Mouse (Mus musculus) lung, adult 2 months (tissue): Measurements from ENCODE around the gene Gpatch4. TPM values are rescaled to one million over a fixed set of nuclear protein-coding genes. Genes with fewer than 3 reads are reported as not detected.
A peak's percentile ranks its signal among the peaks of the same experiment; 100 is the strongest.

Experiments used
- DNase-seq: peaks from one replicate; pipeline ENCODE4 v3.0.0; 2022
- H3K4me1 ChIP-seq: fragments of 200-500 bp; 2 replicates; pipeline ENCODE4 v1.6.1; 2011; ENCODE audit warnings: low read length; ENCODE audit not compliant: control insufficient read depth, insufficient read depth
- H3K4me3 ChIP-seq: fragments of 200-500 bp; replicated peaks from 2 replicates; pipeline ENCODE3; 2011; ENCODE audit warnings: low read depth, mild to moderate bottlenecking, control low read depth, low read length; ENCODE audit errors: extremely low read depth
- CTCF ChIP-seq: fragments of 200-500 bp; IDR thresholded peaks from 2 replicates; pipeline ENCODE4 v1.5.1; 2011; ENCODE audit warnings: mild to moderate bottlenecking, low read length, control low read depth; ENCODE audit not compliant: insufficient read depth
- POLR2A ChIP-seq: fragments of 200-500 bp; IDR thresholded peaks from 2 replicates; pipeline ENCODE4 v1.6.1; 2011; ENCODE audit warnings: low read depth, mild to moderate bottlenecking, control low read depth, low read length, borderline replicate concordance; ENCODE audit errors: extremely low read depth
- WGBS: fragments of 180-500 bp; shearing (Covaris S2); methylation state at CpG from one replicate; pipeline ENCODE4 v1.1.7; 2018; 5-methylcytosine and 5-hydroxymethylcytosine counted together
- polyA plus RNA-seq: library from polyadenylated mRNA; depleted of rRNA; stranded (reverse); fragments of >200 nt; gene quantifications from 2 replicates; pipeline ENCODE4 v1.2.3, GENCODE M21; 2012

Gpatch4 gene
- polyA plus RNA-seq, 1 experiment = 7.2 TPM

DNA sequence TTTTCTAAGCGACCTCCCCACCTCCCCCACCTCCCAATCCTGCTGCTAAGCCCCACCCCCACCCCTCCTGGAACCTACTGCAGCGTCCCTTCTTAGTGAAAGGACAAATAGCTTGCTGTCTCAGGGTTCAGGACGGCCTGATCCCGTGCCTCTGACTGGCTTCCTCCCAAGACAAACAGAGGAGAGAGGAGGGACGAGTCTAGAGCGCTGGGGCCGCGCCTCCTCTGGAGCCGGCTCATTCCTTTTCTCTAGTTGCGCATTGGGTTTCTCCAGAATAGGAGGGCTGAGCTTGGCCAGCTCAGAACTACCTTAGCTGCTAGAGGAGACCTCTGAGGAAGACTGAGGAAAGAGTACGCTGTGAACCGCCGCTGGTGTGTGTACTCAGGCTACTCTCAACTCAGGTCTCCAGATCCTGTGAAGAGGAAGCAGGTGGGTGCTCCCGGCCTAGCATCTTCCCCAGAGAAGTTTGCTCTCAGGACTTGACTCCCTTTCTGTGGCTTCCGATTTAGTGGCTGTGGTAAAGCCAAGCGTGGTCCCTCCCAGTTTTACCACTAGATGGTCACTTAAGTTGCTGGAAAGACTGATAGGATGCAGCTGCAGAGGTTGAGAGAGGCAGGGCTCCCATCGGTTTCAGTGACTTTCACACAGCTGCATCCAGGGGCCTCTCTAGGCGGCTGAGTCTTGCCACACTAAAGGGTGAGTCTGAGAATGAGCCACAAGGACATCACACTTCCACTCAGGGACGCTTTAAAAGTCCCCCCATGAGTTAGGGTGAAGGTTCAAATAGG is 12.1 kb upstream of the Gpatch4 start:
- H3K4me3 ChIP-seq = peak overlapping the region; percentile 52
- WGBS = 13% methylated on average over 19 of the region's 19 CpGs
- no peaks in the 10 kb centered on the region; the same call in 1 of the 2 replicates for H3K4me1 ChIP-seq
- peak; percentile 66 for DNase-seq
- TF ChIP-seq POLR2A = peak; percentile 54; the same call in 1 of the 2 replicates
- TF ChIP-seq CTCF = no peak

DNA sequence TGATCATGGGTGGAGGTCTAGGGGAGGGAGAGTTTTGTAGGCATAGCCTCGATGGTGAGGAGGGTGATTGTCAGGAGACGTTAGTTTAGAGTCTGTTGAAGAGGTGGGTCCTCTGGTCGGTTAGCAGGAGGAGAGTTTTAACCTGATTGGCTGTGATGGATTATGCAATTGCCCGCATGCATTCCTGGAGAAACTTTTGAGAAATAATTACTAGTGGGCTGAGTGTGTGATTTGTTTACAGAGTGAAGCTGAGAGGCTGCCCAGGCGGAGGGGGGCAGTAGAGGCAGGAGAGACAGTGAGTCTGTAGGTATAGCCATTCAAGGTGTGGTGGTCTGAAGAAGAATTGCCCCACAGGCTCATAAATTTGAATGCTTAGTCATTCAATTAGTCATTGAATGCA is 9.4 kb upstream of the Gpatch4 start:
- H3K4me3 ChIP-seq = no peak overlapping the region
- WGBS = 45% methylated on average over 5 of the region's 5 CpGs
- TF ChIP-seq POLR2A (no peak), CTCF (no peak)
- H3K4me1 ChIP-seq = no peaks in the 10 kb centered on the region; the same call in 1 of the 2 replicates
- DNase-seq = peak; percentile 29

DNA sequence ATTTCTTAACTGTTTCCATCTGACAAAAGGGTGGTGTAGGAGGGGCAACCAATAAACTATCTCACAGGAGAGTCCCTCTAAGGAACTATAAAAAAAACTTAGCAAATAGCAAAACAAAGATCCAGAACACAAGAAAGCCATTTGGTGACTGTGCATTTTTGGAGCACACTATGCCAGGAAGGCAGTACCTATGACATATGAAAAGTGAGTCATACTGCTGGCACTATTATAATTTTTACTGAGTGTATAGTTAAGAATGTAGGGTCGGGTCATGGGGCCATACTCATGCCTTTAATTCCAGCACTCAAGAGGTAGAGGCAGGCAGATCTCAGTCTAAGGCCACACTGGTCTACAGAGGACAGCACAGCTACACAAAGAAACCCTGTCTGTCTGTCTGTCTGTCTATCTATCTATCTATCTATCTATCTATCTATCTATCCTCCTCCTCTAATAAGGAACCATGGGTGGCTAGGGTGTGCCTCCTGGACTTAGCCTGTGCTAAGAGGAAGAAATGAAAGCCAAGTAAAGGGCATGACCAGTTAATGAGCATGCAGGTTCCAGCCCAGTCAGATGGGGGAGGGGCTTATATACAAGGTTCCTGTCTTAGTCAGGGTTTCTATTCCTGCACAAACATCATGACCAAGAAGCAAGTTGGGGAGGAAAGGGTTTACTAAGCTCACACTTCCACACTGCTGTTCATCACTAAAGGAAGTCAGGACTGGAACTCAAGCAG is 7.2 kb upstream of the Gpatch4 start:
- TF ChIP-seq POLR2A (no peak), CTCF (no peak)
- no peaks in the 10 kb centered on the region; the same call in 1 of the 2 replicates for H3K4me1 ChIP-seq
- no peak for DNase-seq
- no peak overlapping the region for H3K4me3 ChIP-seq
- WGBS = 55% methylated on average over 1 of the region's 1 CpGs

DNA sequence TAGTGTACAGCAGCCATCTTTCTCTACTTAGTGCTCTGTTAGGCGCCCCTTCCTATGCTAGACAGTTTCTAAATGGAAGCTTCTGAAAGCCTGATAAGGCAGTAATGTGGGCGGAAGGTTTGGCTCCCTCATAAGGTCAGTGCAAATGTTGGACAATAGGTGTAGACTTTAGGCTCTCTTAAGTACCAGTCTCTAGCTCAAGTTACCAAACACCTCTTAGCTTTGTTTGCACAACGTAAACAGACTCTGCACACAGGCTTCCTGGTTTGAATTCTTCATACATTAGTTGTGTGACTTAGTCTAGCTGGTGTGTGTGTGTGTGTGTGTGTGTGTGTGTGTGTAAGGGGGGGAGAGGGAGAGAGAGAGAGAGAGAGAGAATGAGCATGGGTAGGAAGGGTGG is 6.6 kb downstream of the Gpatch4 start:
- WGBS = 34% methylated on average over 3 of the region's 3 CpGs
- no peak for TF ChIP-seq POLR2A
- TF ChIP-seq CTCF = no peak
- no peak overlapping the region for H3K4me3 ChIP-seq

DNA sequence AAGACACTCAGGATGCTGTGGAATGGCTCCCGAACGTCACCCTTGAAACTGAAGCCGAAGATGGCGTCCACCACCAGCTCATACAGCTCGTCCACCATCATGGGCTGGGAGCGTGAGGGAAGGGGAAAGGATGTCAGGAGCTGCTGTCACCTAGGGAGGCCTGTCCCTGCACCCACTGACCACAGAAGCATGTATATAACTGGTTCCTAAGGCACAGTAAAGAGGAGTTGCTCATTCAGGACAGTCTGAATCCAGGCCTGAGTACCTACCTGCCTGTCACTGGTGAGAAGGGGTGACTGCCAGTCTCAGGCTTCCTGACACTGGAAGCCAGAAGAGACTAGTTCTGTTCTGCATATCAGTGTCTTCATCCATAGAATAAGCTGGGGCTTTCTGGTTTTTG is 14.1 kb downstream of the Gpatch4 start:
- no peak for TF ChIP-seq POLR2A
- TF ChIP-seq CTCF = no peak
- peaks cover 8% of the 10 kb centered on the region for H3K4me1 ChIP-seq
- 85% methylated on average over 6 of the region's 6 CpGs for WGBS
- no peak for DNase-seq
- H3K4me3 ChIP-seq = no peak overlapping the region

More for the DNA sequence above, 6.6 kb downstream of the Gpatch4 start:
- peaks cover 3% of the 10 kb centered on the region for H3K4me1 ChIP-seq
- DNase-seq = no peak

DNA sequence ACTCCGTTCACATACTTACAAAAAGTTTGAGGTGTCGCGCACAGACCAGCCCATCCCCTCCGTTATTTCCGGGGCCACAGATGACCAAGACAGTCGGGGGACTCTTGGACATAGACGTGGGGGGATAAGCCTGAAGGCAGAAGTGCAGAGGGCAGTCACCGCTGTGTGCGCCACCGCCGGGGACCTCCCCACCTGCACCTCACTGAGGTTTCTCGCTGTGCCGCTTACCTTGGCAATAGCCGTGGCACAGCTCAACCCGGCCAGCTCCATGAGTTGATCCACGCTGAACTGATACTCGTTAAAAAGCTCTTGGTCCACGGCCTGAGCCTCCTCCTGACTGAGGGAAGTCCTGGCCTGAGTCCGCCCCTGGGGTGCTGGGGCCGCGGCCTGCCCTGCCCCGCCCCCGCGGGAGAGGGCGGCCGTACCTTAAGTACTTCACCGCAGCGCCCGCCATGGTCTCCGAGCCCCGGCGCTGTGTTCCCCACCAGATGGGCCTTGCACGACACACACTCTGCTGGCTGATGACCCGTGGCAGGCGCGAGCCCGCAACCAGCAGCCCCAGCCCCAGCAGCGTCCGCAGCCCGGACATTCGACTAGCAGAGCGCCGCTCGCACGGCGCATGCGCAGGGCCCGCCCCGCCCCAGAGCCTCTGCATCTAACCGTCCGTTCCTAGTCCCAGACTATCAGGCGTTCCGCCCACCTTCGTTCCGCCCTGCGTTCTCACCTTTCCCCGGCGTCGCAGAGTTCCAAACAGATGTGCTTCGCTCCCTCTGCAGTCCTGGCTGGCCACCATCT is 15.2 kb downstream of the Gpatch4 start, which contains the start of gene Naxe:
Gene Naxe (minus strand): TSS at position 594 of the 795 bp plus-strand sequence.
- peak; percentile 89 for TF ChIP-seq POLR2A
- TF ChIP-seq CTCF = no peak
- WGBS = under 1% methylated on average over 60 of the region's 60 CpGs
- DNase-seq = peak; percentile 85
- peak within 1 kb of the TSS; percentile 90 for H3K4me3 ChIP-seq
- H3K4me1 ChIP-seq = peaks cover 8% of the 10 kb centered on the region

DNA sequence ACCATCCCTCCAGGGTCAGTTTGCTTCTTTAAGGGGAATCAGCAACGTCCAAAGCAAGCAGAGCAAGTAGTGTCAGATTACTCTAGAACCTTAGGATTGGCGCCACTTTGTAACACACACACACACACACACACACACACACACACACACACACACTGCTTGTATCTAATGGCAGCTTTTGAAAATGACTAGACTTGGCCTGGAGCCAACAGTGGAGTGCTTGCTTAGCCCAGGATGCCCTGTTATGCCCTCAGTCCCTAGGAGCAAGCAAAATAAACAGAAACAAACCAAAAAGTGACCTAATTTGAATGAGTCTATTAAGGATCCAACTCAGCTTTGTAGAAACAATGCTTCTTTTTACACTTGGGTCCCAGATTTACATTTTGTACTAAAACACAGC is 25.5 kb downstream of the Gpatch4 start:
- no peaks in the 10 kb centered on the region for H3K4me1 ChIP-seq
- TF ChIP-seq CTCF (no peak), POLR2A (no peak)
- H3K4me3 ChIP-seq = no peak overlapping the region
- DNase-seq = peak; percentile 55
- WGBS = 20% methylated on average over 2 of the region's 2 CpGs

DNA sequence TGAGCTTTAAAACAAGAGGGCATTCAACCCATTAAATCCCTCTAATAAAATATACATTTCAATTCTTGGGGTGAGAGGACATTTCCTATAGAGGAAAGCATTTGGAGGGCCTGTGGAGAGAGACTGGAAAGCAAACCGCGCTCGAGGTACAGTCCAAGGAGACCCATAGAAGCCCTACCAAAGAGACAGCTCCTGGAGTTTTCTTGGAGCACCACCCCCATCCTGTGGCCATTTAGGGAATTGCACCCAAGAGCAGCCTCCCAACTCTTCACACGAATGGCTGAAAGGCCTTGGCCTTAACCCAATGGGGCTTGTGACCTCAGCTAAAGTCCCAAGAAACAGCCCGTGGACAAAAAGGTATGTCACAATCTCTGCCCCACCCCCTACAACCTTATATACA is 28.9 kb downstream of the Gpatch4 start:
- H3K4me1 ChIP-seq = no peaks in the 10 kb centered on the region
- DNase-seq = peak; percentile 90
- H3K4me3 ChIP-seq = no peak overlapping the region
- WGBS = 1% methylated on average over 5 of the region's 5 CpGs
- TF ChIP-seq POLR2A = no peak
- peak; percentile 97 for TF ChIP-seq CTCF

DNA sequence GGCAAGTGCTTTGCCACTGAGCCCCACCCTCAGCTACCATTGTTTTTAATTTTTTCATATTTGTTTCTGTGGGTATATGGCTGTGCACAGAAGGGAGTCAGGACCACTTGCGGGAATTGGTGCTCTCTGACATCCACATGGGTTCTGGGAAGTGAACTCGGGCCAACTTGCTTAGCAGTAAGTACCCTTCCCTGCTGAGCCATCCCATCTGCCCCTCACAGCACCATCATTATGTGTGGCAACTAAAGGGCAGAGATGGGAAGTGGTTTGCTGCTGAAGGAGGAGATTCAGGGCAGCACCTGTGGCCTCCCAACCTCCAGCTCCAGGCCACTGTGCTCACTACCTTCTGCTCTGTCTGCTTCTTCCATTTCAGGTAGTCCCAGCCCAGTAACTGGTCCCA is 30.7 kb downstream of the Gpatch4 start:
- no peaks in the 10 kb centered on the region for H3K4me1 ChIP-seq
- DNase-seq = no peak
- no peak overlapping the region for H3K4me3 ChIP-seq
- TF ChIP-seq POLR2A (no peak), CTCF (no peak)
- WGBS = 62% methylated on average over 2 of the region's 2 CpGs
